In genomic region chr14:48120752-48121528, GRCm38 (mm10) we compare ENCODE assay signal across 8 mouse cellular contexts. TPM values are rescaled to one million over a fixed set of nuclear protein-coding genes. Genes with fewer than 3 reads are reported as not detected.
A peak's percentile ranks its signal among the peaks of the same experiment; 100 is the strongest.
DNase-seq lines count a peak whose midpoint lies in the region; ATAC-seq lines count a peak whose summit lies in the region.

Gene Peli2 (plus strand): TSS chr14:48120823.

- no peaks in the 10 kb centered on the region for H3K9me3 ChIP-seq in forebrain, embryonic 12.5 days
- H3K9me3 ChIP-seq in heart, embryonic 13.5 days = no peaks in the 10 kb centered on the region
- H3K9me3 ChIP-seq in kidney, embryonic 15.5 days (replicated peaks) = no peaks in the 10 kb centered on the region
- H3K9me3 ChIP-seq in midbrain, embryonic 15.5 days = no peaks in the 10 kb centered on the region

- peak within 1 kb of the TSS; percentile 83 for H3K9ac ChIP-seq in forebrain, embryonic 12.5 days
- peak within 1 kb of the TSS; percentile 88 for H3K9ac ChIP-seq in heart, embryonic 13.5 days
- H3K9ac ChIP-seq in kidney, embryonic 15.5 days = peak within 1 kb of the TSS; percentile 81
- H3K9ac ChIP-seq in midbrain, embryonic 15.5 days = peak within 1 kb of the TSS; percentile 76

- peak within 1 kb of the TSS; percentile 82 for H3K4me3 ChIP-seq in forebrain, embryonic 12.5 days (replicated peaks)
- peak within 1 kb of the TSS; percentile 82 for H3K4me3 ChIP-seq in heart, embryonic 13.5 days
- H3K4me3 ChIP-seq in kidney, embryonic 15.5 days (replicated peaks) = peak within 1 kb of the TSS; percentile 89
- peak within 1 kb of the TSS; percentile 87 for H3K4me3 ChIP-seq in midbrain, embryonic 15.5 days

- WGBS in forebrain, embryonic 12.5 days = under 1% methylated on average over 87 of the region's 117 CpGs
- 1% methylated on average over 53 of the region's 117 CpGs for WGBS in heart, embryonic 13.5 days
- under 1% methylated on average over 99 of the region's 117 CpGs for WGBS in kidney, embryonic 15.5 days
- WGBS in midbrain, embryonic 15.5 days = under 1% methylated on average over 104 of the region's 117 CpGs

- peak within 1 kb of the TSS; percentile 83 for H3K27ac ChIP-seq in forebrain, embryonic 12.5 days
- H3K27ac ChIP-seq in heart, embryonic 13.5 days (replicated peaks) = peak within 1 kb of the TSS; percentile 72
- H3K27ac ChIP-seq in kidney, embryonic 15.5 days = peak within 1 kb of the TSS; percentile 85
- H3K27ac ChIP-seq in midbrain, embryonic 15.5 days = peak within 1 kb of the TSS; percentile 81

- H3K4me2 ChIP-seq in forebrain, embryonic 12.5 days = peak within 1 kb of the TSS; percentile 85
- H3K4me2 ChIP-seq in heart, embryonic 13.5 days = peak within 1 kb of the TSS; percentile 94
- H3K4me2 ChIP-seq in kidney, embryonic 15.5 days = peak within 1 kb of the TSS; percentile 85
- peak within 1 kb of the TSS; percentile 94 for H3K4me2 ChIP-seq in midbrain, embryonic 15.5 days

- no peaks in the 10 kb centered on the region for H3K36me3 ChIP-seq in forebrain, embryonic 12.5 days (replicated peaks)
- H3K36me3 ChIP-seq in heart, embryonic 13.5 days = no peaks in the 10 kb centered on the region
- no peaks in the 10 kb centered on the region for H3K36me3 ChIP-seq in kidney, embryonic 15.5 days
- no peaks in the 10 kb centered on the region for H3K36me3 ChIP-seq in midbrain, embryonic 15.5 days (replicated peaks)

- peak; percentile 53 to 71 for DNase-seq in urinary bladder, adult 18-20 months (ENCODE audit: low spot score in 2 of 2)
- DNase-seq in urinary bladder, postnatal 10 days (ENCODE audit: low spot score) = no peak
- DNase-seq in liver = peak; percentile 54
- DNase-seq in testis, postnatal 10 days (ENCODE audit: low spot score) = peak; percentile 74

- H3K27me3 ChIP-seq in forebrain, embryonic 12.5 days = peaks cover 7% of the 10 kb centered on the region; the same call in 1 of the 2 replicates
- peaks cover 52% of the 10 kb centered on the region for H3K27me3 ChIP-seq in heart, embryonic 13.5 days (replicated peaks)
- H3K27me3 ChIP-seq in kidney, embryonic 15.5 days = peaks cover 11% of the 10 kb centered on the region; the same call in 1 of the 2 replicates
- no peaks in the 10 kb centered on the region for H3K27me3 ChIP-seq in midbrain, embryonic 15.5 days (replicated peaks)

- peak; percentile 80 for ATAC-seq in forebrain, embryonic 12.5 days (ENCODE audit: low FRiP score)
- peak; percentile 75 for ATAC-seq in heart, embryonic 13.5 days (ENCODE audit: extremely low read depth, insufficient number of reproducible peaks, low FRiP score, low TSS enrichment)
- ATAC-seq in kidney, embryonic 15.5 days (replicated peaks; ENCODE audit: low FRiP score) = peak; percentile 85
- ATAC-seq in midbrain, embryonic 15.5 days (replicated peaks) = peak; percentile 83

- peaks cover 53% of the 10 kb centered on the region for H3K4me1 ChIP-seq in forebrain, embryonic 12.5 days
- peaks cover 25% of the 10 kb centered on the region for H3K4me1 ChIP-seq in heart, embryonic 13.5 days
- H3K4me1 ChIP-seq in kidney, embryonic 15.5 days = peaks cover 47% of the 10 kb centered on the region
- peaks cover 51% of the 10 kb centered on the region for H3K4me1 ChIP-seq in midbrain, embryonic 15.5 days

RNA-seq across cellular contexts. Expression of gene Peli2, which starts in this region (rescaled TPM):
- 9.4 and 11.1 TPM in 2 replicates for polyA plus RNA-seq in forebrain, embryonic 12.5 days (2016; fragmentation: Nextera tagmentation; extraction: Ambion mirVana)
- polyA plus RNA-seq in heart, embryonic 13.5 days (2015; fragmentation: Nextera tagmentation; extraction: Ambion mirVana) = 2.9 and 3.7 TPM in 2 replicates
- 7.1 and 8.2 TPM in 2 replicates for polyA plus RNA-seq in kidney, embryonic 15.5 days (2015; fragmentation: Nextera tagmentation; extraction: Ambion mirVana)
- polyA plus RNA-seq in midbrain, embryonic 15.5 days (2015; fragmentation: Nextera tagmentation; extraction: Ambion mirVana) = 6.9 and 8.5 TPM in 2 replicates
